Mouse (Mus musculus): ENCODE results near the gene Tmem88. TPM values are rescaled to one million over a fixed set of nuclear protein-coding genes. Genes with fewer than 3 reads are reported as not detected.

Gene Tmem88
- total RNA-seq, 2 experiments from 2014 or later, result 22.5 to 23.7 TPM

DNA sequence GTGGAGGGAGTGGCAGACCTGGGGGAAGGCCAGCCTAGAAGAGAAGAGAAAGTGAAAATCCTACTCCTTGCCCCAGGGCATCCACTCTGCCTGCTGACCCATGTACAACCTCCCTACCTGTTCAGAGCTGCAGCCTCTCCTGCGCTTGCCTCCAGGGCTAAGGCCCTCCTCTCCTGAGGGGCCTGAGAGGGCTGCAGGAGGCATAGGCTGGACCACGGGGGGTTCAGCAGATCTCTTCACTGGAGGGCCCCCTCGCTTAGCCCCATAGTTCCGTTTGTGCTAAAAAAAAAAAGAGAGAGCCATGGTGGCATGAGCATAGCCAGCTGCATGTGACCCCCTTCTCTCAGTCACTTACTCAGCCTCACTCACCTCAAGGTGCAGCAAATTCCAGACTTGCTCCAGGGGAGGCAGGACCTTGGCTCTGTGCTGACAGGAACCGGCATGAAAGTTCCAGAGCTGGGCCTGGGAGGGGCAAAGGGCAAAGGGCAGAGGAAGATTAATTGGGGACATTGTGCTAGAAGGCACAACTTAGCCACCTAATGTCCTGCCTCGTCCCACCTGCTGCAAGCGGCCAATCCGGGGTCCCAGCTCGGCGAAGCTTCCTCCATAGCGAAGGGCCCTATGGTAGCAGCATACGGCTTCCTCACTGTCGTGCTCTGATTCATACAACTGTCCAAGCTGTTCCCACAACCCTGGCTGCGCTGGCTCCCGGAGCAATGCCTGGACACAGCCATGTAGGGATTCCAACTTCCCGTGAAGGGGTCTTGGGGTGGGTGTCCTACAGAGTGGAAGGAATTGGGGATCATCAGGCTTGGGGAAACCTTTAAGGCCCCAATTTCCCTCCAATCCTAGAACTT, 9.1 kb upstream of the Tmem88 start:
- intact Hi-C loops (cut with DNase I), result loop anchor here (10.0 kb wide), 1 partner anchor 588 kb away; the partner anchor contains the start of genes Gabarap and Phf23
- no peak for DNase-seq (ENCODE audit: low spot score)

DNA sequence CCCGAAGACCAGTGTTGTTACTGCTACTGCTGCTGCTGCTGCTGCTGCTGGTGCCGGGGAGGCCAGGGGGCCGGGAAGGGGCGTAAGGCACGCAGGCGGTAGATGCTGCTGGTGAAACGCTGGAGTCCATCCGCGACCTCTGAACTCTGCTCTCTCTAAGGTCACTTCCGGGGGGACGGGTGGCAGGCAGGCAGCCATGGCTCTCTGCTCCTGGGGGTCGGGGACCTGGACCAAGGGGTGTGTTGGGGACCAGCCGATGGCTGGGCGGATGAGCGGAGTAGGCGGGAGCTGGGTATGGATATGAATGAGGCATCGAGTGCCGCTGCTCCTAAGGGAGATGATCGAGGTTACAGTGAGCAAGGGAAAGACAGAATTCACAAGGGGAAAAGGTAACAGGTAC, 8.2 kb upstream of the Tmem88 start:
- DNase-seq (ENCODE audit: low spot score), result no peak
- intact Hi-C loops (cut with DNase I), result loop anchor here (10.0 kb wide), 1 partner anchor 589 kb away; the partner anchor contains the start of genes Gabarap and Phf23

DNA sequence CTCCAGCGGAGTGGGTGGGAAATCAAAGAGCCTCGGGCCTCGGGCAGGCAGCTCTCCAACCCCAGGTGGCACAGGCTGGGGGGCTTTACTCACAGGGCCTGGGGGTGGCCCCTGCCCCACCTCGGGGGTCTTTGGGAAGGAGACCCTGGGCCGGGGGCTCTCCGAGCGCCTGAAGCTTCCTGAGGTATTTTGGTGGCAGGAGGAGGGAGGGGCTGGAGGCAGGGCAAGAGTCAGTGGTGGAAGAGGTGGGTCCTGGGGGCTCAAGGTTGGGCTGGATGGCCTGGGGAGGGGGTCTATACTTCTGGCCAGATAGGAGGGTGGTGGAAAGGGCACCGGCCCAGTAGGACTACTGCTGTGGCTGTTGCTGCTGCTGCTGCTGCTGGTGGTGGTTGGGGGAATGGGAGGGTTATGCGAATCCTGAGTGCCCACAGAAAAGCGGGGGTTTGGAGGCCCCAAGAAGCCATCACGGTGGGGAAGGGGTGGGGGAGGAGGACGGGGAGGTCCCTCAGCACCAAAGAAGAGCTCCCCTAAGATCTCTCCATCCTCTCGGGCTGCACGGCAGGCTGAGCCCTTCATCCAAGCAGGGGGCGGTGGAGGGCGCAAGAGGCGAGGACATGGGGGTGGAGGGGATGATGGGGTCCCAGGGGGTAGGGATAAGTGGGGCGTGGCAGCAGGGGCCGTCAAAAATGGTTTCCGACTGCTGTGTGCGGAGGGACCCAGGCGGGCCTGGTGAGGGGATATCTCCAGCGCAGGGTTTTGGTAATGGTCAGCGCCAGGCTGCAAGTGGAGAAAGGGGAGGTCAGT, 7.6 kb upstream of the Tmem88 start:
- intact Hi-C loops (cut with DNase I), result loop anchor here (10.0 kb wide), 1 partner anchor 589 kb away; the partner anchor contains the start of genes Gabarap and Phf23
- no peak for DNase-seq (ENCODE audit: low spot score)

DNA sequence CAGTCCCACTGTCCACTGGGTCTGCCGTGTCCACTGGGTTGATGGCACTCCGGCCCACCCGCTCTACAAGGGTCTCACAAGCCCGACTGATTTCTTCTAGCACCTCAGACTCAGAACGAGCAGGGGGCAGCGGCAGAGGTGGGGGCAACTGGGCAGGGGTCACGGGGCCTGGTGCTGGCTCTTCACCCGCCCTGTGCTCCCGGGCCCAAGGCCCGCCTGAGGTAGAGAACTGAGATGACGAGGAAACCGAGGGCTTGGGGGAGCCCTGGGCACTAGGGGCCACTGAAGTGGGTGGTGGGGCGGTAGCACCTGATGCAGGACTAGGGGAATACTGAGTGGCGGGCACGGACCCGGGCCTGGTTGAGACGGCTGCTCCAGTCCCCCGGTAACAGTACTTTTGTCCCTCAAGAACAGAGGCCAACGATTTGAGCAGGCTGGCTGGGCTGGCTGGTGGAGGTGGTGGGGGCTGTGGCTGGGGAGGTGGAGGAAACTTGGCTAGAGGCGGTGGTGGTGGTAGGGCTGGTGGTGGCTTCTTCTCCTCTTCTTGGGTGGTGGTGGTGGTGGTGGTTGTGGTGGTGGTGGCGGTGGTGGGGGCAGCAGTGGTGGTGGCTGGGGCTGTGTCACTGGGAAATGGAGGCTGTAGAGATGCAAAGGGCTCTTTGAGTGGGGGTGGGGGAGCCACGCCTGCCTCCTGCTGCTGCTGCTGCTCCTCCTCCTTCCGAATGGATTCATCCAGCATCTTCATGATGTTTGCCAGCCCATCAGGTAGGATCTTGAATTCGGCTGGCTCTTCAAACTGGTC, 6.8 kb upstream of the Tmem88 start:
- DNase-seq (ENCODE audit: low spot score), result no peak
- intact Hi-C loops (cut with DNase I), result loop anchor here (10.0 kb wide), 1 partner anchor 590 kb away; the partner anchor contains the start of genes Gabarap and Phf23

DNA sequence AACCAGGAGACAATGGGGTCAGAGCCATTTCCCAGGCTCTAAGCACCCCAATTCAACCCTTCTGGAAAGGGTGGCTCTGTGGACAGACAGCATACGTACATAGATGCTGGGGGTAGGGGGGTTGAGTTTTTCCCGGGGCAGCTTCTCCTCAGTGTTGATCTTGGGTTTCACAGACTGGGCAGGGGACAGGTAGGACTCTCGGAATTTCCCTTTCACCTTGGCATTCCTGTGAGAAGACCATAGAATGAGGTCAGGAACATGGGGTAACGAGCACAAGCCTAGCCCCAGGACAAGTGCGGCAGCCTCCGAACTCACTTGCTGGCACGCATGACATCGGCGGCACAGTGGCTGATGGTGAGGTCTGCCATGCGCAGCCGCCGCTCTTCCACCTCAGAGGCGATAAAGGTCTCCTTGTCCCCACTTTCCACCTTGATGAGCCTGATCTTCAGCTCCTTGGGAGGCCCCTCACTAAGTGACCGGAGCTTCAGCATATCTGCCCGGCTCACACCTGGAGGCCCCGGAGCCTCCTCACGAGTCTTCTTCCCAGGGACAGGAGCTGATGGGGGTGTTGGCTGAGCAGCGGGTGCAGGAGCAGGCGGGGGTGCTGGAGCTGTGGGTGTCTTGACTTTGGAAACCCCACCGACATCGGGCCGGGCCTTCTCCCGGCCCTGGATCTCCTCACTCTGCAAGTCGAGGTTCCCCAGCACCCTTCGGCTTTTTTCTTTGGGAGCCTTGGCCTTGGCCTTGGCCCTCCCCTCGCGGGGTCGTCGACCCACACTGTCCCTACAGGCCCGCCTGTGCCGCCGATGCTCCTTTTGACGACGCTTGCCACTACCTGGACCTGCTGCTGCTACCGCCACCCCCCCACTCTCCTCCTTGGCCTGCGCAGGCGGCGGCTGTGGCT, 5.9 kb upstream of the Tmem88 start:
- intact Hi-C loops (cut with DNase I), result loop anchor here (10.0 kb wide), 1 partner anchor 591 kb away; the partner anchor contains the start of genes Gabarap and Phf23
- DNase-seq (ENCODE audit: low spot score), result no peak

DNA sequence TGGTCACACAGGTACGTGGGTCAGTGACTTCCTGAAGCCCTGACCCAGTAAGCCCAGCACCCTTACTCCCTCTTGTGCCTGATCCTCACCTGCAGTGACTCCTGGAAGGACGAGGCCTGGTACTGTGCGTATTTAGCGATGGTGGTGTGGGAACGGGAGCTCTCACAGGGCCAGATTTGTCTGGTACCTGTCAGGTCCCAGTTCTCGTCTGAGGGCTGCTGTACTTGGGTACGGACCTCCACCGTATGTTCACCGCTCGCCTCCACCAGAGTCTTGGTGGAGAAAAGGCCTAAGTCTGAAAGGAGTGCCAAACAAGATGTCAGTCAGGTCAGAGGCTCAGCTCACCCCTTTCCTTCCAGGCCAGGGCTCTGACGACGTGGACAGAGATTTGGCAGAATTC, 4.0 kb upstream of the Tmem88 start:
- intact Hi-C loops (cut with DNase I), result loop anchor here (1.0 to 10.0 kb wide), 2 partner anchors 112 to 593 kb away; partner anchors contain the start of genes Gabarap and Phf23
- no peak for DNase-seq (ENCODE audit: low spot score)

DNA sequence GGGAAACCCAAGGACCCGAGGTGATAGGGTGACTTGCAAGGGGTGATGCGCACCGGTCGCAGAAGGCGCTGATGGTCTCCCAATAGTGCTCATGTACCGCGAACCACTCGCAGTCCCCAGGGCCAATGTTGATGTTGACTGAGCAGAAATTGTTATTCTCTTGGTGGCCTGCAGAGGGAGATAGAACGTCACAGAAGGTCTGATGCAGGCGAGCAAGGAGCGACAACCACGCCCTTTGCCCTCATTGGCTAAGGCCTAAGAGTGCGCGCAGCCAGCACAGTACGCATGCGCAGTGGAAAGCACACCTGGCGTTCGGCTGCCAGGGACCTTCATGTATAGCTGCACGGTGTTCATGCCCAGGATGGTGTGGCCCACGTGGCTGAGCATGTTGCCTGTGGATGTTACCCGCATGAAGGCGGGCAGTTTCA, 3.2 kb upstream of the Tmem88 start:
- peak; percentile 74 for DNase-seq (ENCODE audit: low spot score)
- intact Hi-C loops (cut with DNase I), result loop anchor here (1.0 to 10.0 kb wide), 2 partner anchors 113 to 594 kb away; partner anchors contain the start of genes Gabarap and Phf23

DNA sequence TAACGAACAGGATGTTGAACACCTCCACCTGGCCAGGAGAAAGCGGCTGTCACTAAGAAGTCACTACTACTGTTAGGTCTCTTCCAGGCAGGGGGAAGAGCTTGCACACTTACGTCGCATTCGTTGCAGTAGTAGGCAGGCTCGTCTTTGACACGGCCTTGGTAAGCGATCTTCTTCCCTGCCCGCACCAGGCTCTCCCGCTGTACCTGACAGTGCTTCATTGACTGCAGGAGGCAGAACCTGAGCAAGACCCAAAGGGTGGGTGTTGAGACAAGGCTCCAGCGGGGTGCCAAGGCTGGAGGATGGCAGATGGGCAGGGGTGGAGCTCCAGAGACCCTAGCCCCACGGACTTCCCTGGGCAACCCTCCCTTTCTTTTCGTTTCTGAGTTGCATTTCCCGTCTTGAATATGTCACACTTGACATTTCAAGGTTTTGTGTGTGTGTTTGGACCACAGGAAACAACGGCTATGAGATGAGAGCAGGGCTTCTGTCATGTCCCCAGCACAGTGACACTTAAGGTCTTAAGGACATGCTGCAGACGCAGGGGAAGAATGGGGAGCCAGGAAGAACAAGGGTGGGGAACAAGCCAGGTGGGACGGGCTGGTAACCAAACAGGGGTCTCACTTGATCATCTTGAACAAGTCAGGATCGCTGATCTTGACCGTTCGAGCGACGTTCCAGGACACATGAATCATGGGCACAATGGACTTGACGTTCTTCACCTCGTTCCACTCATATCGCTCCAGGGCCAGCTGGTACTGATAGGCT, 2.2 kb upstream of the Tmem88 start:
- no peak for DNase-seq (ENCODE audit: low spot score)
- intact Hi-C loops (cut with DNase I), result loop anchor here (1.0 to 10.0 kb wide), 2 partner anchors 32 to 595 kb away; partner anchors contain the start of genes Gabarap and Phf23

DNA sequence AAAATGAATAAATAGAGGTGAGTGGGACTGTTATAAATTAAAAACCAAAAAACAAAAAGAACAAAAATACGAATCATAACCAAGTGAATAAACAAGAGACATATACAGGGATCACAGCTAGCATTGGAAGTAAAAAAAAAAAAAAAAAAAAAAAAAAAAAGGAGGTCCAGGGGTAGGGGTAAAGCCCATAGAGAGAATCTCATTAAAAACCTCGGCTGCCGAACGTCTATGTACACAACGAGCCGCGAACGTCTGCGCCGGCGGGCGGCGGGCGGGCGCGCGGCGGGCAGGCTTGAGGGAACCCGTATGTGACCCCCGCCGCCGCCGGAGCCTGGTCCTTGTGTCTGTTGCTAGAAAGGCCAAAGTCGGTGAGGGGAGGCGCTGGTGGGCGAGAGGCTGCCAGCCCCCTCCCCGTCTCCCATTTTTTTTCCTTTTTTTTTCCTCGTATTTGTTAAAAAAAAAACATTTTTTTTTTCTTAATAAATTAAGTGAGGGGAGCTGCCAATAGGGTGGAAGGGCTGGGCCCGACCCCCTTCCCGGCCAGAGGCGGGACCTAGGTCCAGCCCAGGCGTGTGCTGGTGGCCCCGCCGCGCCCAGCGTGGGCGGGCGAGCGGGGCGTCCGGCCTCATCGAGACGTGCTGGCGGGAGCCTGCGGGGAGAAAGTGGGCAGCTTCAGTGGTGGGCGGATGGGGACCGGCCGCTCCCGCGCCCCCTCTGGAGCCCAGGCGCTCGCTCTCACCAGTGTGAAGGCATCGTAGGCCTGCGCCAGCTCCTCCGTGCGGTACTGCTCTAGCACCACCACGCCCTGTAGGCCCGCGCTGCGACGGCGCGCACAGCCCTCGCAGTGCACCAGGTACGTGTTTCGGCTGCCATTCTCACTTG, 1.4 kb upstream of the Tmem88 start:
- DNase-seq (ENCODE audit: low spot score), result no peak
- intact Hi-C loops (cut with DNase I), result loop anchor here (1.0 to 10.0 kb wide), 3 partner anchors 33 to 595 kb away; partner anchors contain the start of genes Gabarap, Per1 and Phf23

DNA sequence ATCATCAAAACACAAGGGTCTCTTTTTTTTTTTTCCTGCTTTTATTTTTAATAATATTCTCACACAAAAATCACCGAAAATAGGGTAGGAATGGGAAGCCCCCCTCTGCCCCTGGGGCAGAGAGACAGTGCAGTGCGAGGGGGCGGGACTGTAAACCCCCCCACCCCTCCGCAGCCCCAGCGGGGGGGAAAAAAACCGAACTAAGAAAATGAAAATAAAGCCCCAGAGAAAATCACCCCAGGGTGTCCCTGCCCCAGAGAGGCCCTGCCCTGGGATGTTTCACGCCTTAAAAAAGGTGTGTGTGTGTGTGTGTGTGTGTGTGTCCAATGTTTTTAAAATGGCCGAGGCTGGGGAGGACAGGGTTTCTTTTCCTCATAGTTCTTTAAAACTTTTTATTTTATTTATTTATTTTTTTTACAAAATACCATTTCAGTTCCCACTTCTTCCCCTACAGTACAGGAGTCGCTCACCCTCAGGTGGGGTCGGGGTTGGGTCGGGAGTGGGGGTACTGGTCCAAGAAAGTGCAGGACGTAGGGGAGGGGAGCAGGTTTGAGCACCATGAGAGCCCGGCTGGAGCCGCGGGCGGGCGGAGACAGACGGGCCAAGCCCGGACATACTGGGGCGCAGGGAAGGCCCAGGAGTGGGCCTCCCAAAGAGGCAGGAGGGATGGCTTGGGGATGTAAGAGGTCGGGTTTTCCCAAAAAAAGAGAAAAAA, 609 bp upstream of the Tmem88 start:
- DNase-seq (ENCODE audit: low spot score), result no peak
- intact Hi-C loops (cut with DNase I), result loop anchor here (5.0 kb wide), 1 partner anchor 301 kb away; the partner anchor contains the start of gene Per1

DNA sequence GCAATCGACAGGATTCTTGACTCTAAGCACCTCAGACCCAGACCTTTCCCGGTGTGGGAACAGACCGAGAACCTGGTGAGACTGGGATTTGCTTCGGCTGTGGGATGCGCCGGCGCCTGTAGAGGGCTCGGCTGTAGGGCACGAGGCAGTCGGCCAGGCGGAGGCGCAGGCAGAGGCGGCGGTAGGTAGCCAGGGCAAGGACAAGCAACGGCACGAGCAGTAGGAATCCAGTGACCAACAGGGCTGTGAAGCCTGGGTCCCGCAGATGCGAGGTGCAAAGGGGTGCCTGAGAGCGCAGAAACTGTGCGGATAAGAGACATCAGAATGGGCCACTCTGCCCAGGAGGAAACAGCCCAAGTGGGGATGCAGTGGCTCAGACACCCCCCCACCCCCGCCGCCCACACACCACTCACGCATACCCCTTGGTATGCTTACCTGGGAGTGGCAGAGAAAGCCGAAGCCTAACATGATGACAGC, 415 bp downstream of the Tmem88 start:
- intact Hi-C loops (cut with DNase I), result loop anchor here (5.0 kb wide), 1 partner anchor 300 kb away; the partner anchor contains the start of gene Per1
- peak; percentile 8 for DNase-seq (ENCODE audit: low spot score)

DNA sequence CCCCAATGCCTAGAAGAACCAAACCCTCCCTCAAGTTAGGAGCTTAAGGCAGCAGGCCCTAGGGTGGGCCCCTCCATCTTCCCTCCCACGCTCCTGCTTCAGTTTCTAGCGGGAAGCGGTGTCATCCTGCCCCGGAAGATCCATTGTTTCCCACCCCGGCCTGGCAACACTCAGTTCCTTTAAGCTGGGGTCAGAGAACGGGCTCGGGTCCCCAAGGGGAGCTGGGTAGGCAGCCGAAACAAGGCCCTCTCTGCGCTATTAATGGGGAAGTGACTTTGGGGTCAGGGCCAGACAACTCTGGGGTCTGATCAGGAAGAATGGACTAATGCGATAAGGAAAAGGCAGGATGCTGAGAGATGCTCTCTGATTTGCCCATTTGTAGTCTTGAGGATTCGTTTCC, 1.3 kb downstream of the Tmem88 start:
- intact Hi-C loops (cut with DNase I), result loop anchor here (5.0 kb wide), 1 partner anchor 299 kb away; the partner anchor contains the start of gene Per1
- DNase-seq (ENCODE audit: low spot score), result peak; percentile 76

DNA sequence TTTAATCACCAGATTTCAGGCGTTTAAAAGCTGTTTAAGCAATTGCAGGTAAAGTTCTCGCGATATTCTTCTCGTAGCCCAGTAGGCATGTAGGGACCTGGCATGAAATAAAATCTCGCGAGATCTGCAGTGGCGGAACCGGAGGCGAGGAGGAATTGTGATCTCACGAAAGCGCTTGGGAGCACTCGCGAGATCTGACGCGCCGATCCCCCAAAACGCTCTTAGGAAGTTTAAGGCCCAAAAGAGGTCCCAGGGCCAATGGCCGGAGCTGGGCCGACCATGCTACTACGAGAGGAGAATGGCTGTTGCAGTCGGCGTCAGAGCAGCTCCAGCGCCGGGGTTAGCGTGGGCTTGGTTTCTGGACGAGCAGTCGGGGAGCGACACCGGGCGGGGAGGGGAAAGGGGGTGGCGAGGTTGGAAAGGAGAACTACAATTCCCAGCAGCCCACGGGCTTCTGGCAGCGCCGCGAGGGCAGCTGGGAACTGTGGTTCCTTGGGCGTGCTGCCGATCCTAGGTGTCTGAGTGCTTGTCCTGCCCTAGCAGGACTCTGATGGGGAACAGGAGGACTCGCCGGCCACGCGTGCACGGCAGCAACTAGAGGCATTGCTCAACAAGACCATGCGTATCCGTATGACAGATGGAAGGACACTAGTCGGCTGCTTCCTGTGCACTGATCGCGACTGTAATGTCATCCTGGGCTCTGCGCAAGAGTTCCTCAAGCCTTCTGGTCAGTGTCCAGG, 2.2 kb downstream of the Tmem88 start:
- intact Hi-C loops (cut with DNase I), result loop anchor here (5.0 kb wide), 1 partner anchor 299 kb away; the partner anchor contains the start of gene Per1
- peak; percentile 94 for DNase-seq (ENCODE audit: low spot score)

DNA sequence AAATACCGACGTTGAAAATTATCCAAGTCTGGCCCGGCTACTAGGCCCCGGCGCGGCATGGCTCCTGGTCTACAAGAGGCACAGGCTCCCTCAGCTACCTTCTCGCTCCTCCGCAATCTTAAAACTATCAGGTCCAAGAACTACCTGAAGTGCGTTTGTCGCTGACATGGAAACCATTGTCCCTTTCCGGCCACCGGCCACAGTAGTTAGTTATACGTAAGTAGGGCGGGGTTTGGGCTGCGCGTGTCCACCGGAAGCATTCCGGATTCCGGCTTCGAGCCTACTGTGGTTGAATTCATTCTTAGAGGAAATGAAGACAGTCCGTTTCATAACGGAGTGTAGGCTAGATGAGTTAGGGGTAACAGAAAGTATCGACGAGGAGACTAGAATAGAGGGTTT, 2.8 kb downstream of the Tmem88 start, which contains the start of the genes Naa38 and Cyb5d1:
Gene Naa38, plus strand, starts transcription at position 253 of the 399 bp plus-strand sequence.
Gene Cyb5d1, minus strand, starts transcription at position 397 of the 399 bp plus-strand sequence.
- intact Hi-C loops (cut with DNase I), result loop anchor here (5.0 kb wide), 1 partner anchor 298 kb away; the partner anchor contains the start of gene Per1
- DNase-seq (ENCODE audit: low spot score), result peak; percentile 83

All from heart, postnatal 25 days (tissue).